Mouse (Mus musculus) heart, postnatal 4 days (tissue): ENCODE measurements around the gene A4gnt. TPM values are rescaled to one million over a fixed set of nuclear protein-coding genes. Genes with fewer than 3 reads are reported as not detected.
A peak's percentile ranks its signal among the peaks of the same experiment; 100 is the strongest.

Experiments used
- DNase-seq: peaks from one replicate; pipeline ENCODE4 v3.0.0; 2021
- total RNA-seq, 2 experiments: library from RNA; stranded (reverse); gene quantifications; 2 replicates each; pipeline ENCODE4 v1.2.3; 2021

A4gnt gene
- total RNA-seq, 2 experiments from 2014 or later, result not detected

DNA sequence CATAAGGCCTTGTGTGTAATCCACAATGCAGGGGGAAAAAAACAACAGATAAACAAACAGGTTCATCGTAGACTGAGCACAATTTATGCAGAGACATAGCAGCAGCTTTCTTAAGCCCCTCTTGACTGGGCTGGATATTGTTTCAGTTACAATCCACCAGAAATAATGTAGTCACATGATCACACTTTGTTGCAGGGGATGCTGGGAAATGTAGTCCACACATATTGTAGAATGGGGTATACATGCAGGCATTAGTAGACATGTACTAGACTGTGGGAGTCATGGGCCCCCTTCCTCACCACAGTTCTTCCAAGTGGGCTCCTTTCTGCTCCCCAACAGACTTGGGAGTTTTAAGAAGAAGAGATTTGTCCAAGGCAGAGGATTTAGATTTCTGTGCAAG is 24.5 kb downstream of the A4gnt start:
- no peak for DNase-seq

DNA sequence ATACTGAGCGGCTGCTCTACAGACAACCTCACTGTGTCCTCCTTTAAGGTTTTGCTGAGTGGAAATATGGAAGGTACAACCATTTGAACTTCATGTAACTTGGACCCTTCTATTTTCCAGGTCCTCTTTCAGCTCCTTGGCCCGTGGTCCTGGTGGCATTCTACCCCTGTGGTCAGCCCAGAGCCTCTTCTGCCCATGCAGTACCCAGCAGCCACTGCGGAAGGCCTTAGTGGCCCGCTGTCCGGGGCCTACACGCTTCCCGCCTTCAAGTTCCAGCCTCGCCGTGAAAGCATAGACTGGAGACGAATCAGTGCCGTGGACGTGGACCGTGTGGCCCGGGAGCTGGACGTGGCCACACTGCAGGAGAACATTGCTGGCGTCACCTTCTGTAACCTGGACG is 24.9 kb downstream of the A4gnt start:
- no peak for DNase-seq

DNA sequence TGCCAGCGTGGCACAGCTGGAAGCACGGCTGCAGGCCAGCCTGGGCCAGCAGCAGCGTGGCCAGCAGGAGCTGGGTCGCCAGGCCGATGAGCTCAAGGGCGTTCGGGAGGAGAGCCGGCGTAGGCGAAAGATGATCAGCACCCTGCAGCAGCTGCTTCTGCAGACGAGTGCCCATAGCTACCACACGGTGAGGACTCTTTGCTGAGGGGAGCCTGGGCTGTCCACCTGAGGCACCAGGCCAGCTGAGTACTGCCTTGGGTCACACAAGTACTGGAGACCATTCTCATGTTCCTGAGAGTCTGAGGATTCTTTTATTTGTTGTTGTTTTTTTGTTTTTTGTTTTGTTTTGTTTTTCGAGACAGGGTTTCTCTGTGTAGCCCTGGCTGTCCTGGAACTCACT is 25.4 kb downstream of the A4gnt start:
- DNase-seq, result no peak

DNA sequence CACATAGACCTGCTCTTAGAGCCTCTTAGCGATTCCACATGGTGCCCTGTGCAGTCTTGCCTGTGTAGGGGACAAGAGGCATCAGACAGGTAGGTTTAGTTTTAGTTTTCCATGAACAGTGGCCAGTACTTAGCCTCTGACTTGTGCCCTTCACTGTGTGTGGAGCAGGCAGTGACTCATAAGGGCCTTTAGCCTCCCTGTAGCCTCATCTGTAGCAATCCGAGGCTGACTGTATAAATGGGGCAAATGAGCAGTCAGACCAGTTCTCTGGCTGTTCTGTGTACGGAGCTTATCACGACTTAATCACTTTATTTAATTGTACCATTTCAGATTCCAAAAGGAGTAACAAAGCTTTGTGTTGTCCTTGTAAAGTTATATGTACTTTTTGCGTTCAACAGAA is 27.7 kb downstream of the A4gnt start:
- DNase-seq, result no peak

DNA sequence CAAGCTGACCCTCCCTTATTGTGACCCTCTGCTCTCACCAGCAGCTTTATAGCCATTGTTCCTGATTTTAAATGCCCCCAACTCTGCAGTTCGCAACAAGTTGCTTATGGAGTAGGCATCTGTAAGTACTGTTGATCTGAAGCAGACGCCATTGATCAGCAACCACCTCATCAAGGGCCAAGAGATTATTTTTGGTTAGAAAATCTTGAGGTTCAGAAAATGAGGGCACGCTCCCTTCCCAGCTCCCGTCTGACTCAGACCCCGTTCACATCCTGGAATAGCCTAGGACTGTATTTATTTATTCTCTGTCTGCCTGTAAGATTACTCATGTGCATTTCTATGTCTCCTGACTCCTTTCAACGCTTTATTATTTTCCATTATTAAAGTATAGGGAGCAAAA is 33.1 kb downstream of the A4gnt start:
- no peak for DNase-seq

DNA sequence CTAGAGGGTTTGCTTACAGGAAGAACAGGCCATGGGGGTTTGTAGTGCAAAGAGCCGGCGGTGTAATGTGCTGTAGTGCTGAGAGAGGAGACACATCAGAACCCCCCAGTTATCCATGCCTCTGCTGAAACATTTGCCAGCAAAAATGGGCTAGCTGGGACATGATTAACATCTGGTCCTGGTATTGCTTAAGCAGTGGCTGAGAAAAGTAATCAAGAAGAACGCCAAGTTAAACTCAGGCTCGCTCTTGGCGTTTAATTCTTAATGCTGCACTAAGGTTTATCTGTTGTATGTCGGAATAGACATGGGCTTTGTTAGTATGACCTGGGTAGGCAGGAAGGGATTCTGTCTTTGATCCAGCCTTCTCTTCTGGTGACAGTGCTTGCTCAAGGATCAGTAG is 33.8 kb downstream of the A4gnt start:
- DNase-seq, result no peak

DNA sequence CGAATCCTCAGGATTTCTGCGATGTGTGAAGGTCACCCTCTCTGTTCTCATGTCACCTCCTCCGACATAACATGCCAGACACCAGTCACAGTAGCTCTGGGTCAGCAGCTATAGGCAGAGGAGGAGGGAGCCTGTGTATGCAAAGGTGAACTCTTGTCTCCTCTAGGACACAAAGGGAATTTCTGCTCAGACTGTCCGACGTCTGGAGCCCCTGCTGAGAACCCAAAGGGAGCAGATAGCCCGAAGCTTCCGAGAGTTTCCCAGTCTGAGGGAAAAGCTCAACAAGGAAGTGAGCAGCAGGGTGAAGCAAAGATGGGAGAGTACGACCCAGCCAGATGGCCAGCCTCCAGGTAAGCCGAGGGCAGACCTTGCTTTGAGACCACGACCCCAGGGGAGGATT is 48.5 kb downstream of the A4gnt start:
- DNase-seq, result no peak

DNA sequence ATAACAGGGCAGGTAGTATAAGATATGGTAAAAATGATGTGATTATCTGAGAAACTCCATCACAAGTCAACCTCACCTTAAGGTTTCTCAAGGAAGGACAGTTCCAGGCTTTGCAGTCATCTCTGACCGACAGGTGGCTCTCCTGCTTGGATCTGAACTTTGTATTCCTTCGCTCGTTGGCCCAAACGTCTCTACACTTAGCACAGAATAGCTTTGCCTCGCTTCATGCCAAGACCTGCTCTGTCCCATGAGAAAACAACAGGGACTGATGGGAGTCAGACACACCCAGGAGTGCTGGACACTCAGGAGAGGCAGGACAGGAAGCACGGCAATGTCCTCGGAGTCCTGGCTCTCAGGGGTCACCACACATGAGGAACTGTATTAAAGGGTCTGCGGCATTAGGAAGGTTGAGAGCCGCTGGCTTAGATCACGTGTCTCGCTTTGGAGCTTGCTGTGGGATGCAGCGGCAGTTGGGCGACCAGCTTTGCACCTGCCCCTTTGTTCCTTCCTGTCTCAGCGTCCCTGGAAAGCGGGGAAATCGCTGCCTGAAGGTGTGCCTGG is 49.4 kb downstream of the A4gnt start:
- no peak for DNase-seq

DNA sequence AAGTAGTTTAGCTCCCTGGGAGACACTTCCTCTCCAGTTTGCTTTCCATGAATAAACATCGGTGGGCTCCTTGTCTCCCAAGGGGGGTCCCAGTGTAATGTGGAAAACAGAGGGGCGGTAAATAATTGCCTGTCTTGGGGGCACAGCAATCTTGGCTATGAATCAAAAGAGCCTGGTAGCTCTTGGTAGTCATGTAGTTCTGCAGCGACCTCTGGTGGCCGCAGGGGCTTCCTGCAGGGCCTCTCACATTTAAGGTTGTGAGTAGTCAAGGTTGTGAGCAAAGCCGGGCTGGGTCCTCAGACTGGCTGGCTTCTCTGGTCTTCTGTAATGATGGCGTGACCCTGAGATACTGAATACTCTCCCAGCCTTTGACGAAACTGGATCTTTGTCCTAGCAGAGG is 50.1 kb downstream of the A4gnt start:
- DNase-seq, result peak; percentile 76

DNA sequence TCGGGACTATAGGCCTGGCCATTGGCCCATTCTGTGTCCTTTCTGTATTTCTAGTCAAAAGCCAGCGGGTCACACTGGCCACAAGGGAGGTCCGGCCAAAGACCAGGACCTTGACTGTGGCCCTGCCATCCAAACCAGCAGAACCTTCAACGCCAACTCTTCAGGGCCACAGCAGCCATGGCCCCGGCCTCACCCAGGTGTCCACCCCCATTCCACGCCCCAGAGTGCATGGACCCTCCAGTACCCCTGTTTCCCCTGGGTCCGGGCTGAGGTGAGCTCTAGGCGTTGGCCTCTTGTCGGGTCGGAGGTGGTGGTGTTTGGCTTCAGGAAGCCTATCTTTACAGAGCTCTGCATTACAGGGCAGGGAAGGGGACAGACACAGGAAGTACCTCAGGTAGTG is 50.6 kb downstream of the A4gnt start:
- DNase-seq, result no peak

DNA sequence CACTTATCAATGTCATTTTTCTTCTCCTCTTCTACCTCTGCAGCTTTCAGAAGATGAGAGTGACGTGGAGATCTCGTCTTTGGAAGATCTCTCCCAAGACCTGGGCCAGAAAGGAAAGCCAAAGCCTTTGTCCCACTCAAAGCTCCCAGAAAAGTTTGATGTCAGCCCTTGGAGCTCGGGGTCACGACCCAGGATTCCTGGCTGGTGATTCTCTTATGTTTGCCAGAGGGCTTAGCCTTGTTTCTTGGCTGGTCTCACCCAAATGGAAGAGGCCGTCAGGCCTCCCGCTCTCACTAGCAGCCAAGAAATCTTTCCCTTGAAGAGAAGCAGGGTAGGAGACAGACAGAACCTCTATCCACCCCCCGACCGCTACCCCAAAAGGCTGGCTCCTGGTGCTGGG is 55.3 kb downstream of the A4gnt start:
- DNase-seq, result peak; percentile 28

DNA sequence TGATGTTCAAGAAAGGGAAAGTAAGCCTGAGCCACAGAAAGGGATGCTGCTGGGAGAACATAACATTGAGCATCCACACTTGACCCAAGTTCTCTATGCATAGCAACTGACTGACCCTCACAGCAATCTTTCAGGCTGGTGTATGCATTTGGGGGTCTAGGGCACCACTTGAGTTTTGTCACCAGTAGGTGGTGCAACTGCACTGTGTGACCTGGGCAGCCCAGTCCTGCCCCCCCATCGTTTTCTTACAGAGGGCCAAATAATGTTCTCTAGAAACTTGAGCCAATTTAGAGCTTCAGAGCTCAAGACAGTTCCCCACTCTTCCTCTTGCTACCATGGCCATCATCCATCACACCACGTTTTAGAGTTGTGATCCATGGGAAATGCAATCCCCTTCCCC is 59.3 kb downstream of the A4gnt start:
- no peak for DNase-seq

Other genes with a start within 250 kb of the A4gnt start
- gene Mras, start 175.1 kb upstream of the A4gnt start, total RNA-seq, result 10 to 100 TPM; 11.6 to 13.2 TPM
- gene Nme9, start 161.0 kb upstream of the A4gnt start, total RNA-seq, result not detected
- gene Armc8, start 43.6 kb upstream of the A4gnt start, total RNA-seq, result 10 to 100 TPM; 27.4 to 28.2 TPM
- gene Dbr1, start 36.7 kb upstream of the A4gnt start, total RNA-seq, result 10 to 100 TPM; 10.0 to 10.3 TPM
- gene Dzip1l, start 17.0 kb downstream of the A4gnt start, total RNA-seq, result 10 to 100 TPM; 13.2 to 16.2 TPM
- not detected for gene Cldn18, start 104.8 kb downstream of the A4gnt start, total RNA-seq